Mouse (Mus musculus) midbrain, embryonic 10.5 days (tissue): ENCODE measurements around the gene Crhbp. TPM values are rescaled to one million over a fixed set of nuclear protein-coding genes. Genes with fewer than 3 reads are reported as not detected.

Experiments used
- DNase-seq: peaks from one replicate; pipeline ENCODE4 v3.0.0-alpha.2; 2017; ENCODE audit warnings: low spot score
- H3K27ac ChIP-seq: fragments of 300-500 bp; sonication (generic); replicated peaks from 2 replicates; pipeline ENCODE4 v1.5.1; 2016; ENCODE audit warnings: mild to moderate bottlenecking
- H3K27me3 ChIP-seq: fragments of 300-500 bp; sonication (generic); 2 replicates; pipeline ENCODE4 v1.6.1; 2016; ENCODE audit warnings: low read depth, mild to moderate bottlenecking; ENCODE audit not compliant: poor library complexity, severe bottlenecking
- H3K36me3 ChIP-seq: fragments of 300-500 bp; sonication (generic); 2 replicates; pipeline ENCODE4 v1.6.1; 2016; ENCODE audit warnings: mild to moderate bottlenecking, moderate library complexity
- H3K4me1 ChIP-seq: fragments of 300-500 bp; sonication (generic); 2 replicates; pipeline ENCODE4 v1.6.1; 2016
- H3K4me3 ChIP-seq: fragments of 300-500 bp; sonication (generic); 2 replicates; pipeline ENCODE4 v1.5.1; 2016; ENCODE audit warnings: mild to moderate bottlenecking, moderate library complexity
- H3K9me3 ChIP-seq: fragments of 300-500 bp; sonication (generic); replicated peaks from 2 replicates; pipeline ENCODE4 v1.6.1; 2016; ENCODE audit warnings: mild to moderate bottlenecking
- WGBS: fragments of 180-500 bp; shearing (Covaris S2); methylation state at CpG from one replicate; pipeline ENCODE4 v1.1.7; 2016; 5-methylcytosine and 5-hydroxymethylcytosine counted together
- polyA plus RNA-seq: library from polyadenylated mRNA; unstranded; fragments of >200 nt; fragmentation: Nextera tagmentation; extraction: Ambion mirVana; gene quantifications from 2 replicates; pipeline ENCODE4 v1.2.1, GENCODE M21; 2016

Gene Crhbp
- polyA plus RNA-seq, 1 experiment from 2014 or later, result 1.8 TPM

DNA sequence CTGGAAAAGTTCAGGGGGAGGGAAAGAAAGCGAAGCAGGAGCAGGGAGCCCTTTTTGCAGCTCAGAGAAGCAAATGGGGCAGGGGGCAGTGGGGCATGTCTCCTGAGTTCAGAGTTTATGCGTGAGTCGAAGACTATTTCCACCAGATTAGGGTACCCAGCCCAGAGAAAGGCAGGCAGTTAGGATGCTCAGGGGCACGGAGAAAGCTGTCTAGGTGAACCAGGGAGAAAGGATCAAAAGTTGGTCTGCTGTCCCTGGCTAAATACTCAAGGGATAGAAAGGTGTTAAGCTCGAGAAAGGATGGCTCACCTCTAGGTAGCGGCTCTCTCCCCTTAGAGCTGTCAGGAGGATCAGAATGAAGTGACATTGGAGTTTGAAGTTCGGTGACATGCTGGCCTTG is 433 bp downstream of the Crhbp start:
- H3K4me1 ChIP-seq, result peaks cover 21% of the 10 kb centered on the region
- peak overlapping the region; percentile 62 for H3K4me3 ChIP-seq
- peak; percentile 39 for DNase-seq
- no peaks in the 10 kb centered on the region for H3K36me3 ChIP-seq
- peaks cover 53% of the 10 kb centered on the region for H3K27me3 ChIP-seq
- WGBS, result 11% methylated on average over 7 of the region's 7 CpGs
- H3K27ac ChIP-seq, result peak overlapping the region; percentile 63
- H3K9me3 ChIP-seq, result no peaks in the 10 kb centered on the region

DNA sequence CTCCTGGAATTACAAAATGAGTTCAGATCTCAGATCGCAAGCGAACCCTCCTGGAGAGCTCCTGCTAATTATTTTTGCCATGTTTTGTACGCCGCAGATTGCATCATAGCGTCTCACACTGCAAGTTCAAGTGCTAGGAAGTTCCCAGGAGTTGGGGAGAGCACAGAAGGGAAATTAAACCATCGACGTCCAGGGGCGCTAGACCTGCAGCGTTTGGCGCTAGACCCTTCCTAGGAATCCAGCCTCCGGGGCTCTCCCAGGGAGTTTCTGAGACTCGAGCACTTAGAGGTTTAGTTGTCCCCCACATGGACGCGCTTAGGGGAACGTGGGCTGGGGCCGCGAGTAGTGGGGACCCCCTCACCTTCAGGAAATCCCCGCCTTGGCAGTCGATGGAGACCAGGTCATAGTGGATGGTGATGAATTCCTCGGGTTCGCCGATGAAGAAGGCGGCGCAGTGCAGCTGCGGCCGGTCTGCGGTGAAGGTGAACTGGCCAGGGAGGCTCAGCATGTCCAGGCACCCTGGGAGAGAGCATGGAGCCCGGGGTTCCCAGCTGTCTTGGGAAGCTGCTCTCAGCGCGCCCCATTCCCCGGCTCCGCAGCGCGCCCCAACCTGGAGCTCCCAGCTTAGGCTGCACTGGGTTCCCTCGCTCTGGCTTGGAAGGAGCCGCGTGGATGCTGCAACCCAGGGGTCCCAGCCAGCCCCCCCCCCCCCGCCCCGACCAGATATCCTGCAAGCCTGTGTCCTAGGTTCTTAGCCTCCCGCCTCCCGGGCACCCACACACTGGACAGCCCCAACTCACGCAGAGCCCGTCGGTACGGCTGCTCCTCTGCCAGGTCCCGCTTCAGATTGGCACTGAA is 1.1 kb downstream of the Crhbp start:
- peaks cover 21% of the 10 kb centered on the region for H3K4me1 ChIP-seq
- H3K27me3 ChIP-seq, result peaks cover 53% of the 10 kb centered on the region
- peak overlapping the region; percentile 63 for H3K27ac ChIP-seq
- no peaks in the 10 kb centered on the region for H3K9me3 ChIP-seq
- H3K36me3 ChIP-seq, result no peaks in the 10 kb centered on the region
- peak; percentile 64 for DNase-seq
- peak overlapping the region; percentile 62 for H3K4me3 ChIP-seq
- WGBS, result 2% methylated on average over 46 of the region's 46 CpGs

GRCm38 (mm10) chr13:95442901-95443300 is 1.8 kb downstream of the Crhbp start:
- H3K27ac ChIP-seq, result no peak overlapping the region
- H3K4me1 ChIP-seq, result peaks cover 21% of the 10 kb centered on the region
- H3K9me3 ChIP-seq, result no peaks in the 10 kb centered on the region
- no peaks in the 10 kb centered on the region for H3K36me3 ChIP-seq
- peaks cover 57% of the 10 kb centered on the region for H3K27me3 ChIP-seq
- WGBS, result 32% methylated on average over 4 of the region's 4 CpGs
- H3K4me3 ChIP-seq, result peak overlapping the region; percentile 62
- DNase-seq, result no peak

DNA sequence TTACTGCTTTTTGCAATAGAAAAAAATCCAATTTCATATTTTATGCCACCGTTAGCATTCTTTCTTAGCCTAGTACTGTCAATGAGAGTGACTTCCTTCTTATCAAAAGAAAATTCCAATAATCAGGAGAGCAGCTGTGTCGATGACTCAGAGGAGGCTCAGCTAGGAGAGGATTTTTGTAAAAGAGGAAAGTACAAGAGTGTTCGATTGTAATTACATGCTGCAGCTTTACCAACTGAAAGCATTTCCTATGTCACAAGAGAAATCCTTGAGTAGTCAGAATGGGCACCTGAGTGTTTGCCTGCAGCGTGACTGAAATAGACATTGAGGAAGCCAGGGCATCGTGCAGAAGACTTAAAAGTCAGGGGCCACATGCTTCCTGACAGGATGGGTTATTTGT is 5.2 kb downstream of the Crhbp start:
- H3K27me3 ChIP-seq, result peaks cover 39% of the 10 kb centered on the region
- H3K4me1 ChIP-seq, result peaks cover 17% of the 10 kb centered on the region
- H3K4me3 ChIP-seq, result no peak overlapping the region
- WGBS, result 88% methylated on average over 5 of the region's 5 CpGs
- DNase-seq, result no peak
- no peak overlapping the region for H3K27ac ChIP-seq
- no peaks in the 10 kb centered on the region for H3K9me3 ChIP-seq
- H3K36me3 ChIP-seq, result no peaks in the 10 kb centered on the region

GRCm38 (mm10) chr13:95431760-95432159 is 13.0 kb downstream of the Crhbp start:
- 92% methylated on average over 10 of the region's 10 CpGs for WGBS
- Histone ChIP-seq H3K9me3 (no peaks in the 10 kb centered on the region), H3K27me3 (no peaks in the 10 kb centered on the region), H3K4me1 (peaks cover 7% of the 10 kb centered on the region), H3K27ac (no peak overlapping the region), H3K4me3 (no peak overlapping the region), H3K36me3 (no peaks in the 10 kb centered on the region)
- no peak for DNase-seq

DNA sequence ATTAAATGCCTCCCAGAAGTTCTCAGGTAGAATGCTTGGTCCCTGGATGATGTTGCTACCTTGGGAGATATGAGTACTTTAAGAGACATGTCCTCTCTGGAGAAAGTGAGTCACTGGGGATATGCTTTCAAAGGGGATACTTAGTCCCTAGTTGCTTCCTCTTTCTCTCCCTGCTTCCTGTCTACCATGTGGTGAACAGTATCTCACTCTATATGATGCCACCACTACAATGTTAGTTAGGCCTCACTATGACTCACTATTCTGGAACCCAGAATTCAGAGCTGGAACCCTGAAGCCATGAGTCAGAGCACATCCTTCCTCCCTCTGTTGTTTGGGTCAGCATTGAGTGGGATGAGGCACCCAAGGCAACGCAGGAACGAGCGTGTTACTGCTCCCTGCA is 17.2 kb downstream of the Crhbp start:
- 90% methylated on average over 3 of the region's 3 CpGs for WGBS
- H3K4me3 ChIP-seq, result no peak overlapping the region
- no peaks in the 10 kb centered on the region for H3K36me3 ChIP-seq
- no peak for DNase-seq
- H3K27me3 ChIP-seq, result no peaks in the 10 kb centered on the region
- no peak overlapping the region for H3K27ac ChIP-seq
- peaks cover 13% of the 10 kb centered on the region for H3K4me1 ChIP-seq
- no peaks in the 10 kb centered on the region for H3K9me3 ChIP-seq

DNA sequence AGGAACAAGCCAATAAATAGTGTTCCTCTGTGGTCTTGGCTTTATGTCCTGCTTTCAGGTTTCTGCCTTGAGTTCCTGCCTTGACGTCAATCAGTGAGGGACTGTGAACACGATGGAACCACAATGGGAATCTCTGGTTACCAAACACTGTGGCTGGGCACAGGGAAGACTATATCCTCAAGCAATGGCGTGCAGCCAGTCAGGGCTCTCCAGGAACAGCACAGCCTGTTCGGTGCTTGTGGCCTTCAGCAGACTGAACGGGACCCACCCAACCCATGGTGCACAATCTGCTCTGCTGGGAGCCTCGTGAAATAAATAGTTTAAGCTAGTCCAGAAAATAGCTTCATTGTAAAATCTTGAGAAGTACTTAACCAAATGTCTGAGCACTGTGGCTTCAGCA is 18.3 kb downstream of the Crhbp start:
- no peaks in the 10 kb centered on the region for H3K36me3 ChIP-seq
- no peaks in the 10 kb centered on the region for H3K9me3 ChIP-seq
- no peak overlapping the region for H3K27ac ChIP-seq
- WGBS, result 87% methylated on average over 6 of the region's 6 CpGs
- peaks cover 13% of the 10 kb centered on the region for H3K4me1 ChIP-seq
- no peak for DNase-seq
- H3K27me3 ChIP-seq, result no peaks in the 10 kb centered on the region
- H3K4me3 ChIP-seq, result no peak overlapping the region

DNA sequence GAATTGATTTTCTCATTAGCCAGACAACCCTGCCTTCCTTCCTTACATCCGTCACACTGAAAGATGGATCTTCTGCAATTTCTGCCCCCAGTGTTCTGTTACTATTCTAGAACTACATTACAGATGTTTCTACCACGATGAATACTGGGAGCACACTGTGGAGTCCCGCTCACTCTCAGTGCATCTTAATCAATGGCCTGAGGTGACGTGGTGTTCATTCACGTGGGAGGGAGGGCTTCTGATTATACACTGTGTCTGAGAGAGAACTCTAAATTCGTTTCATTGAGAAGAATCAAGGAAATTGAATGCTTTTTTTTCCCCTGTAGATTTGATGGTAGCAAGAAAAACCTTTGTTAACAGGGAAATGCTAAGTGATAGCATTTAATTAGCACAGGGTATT is 19.2 kb downstream of the Crhbp start:
- Histone ChIP-seq H3K36me3 (no peaks in the 10 kb centered on the region), H3K4me3 (no peak overlapping the region), H3K27me3 (no peaks in the 10 kb centered on the region), H3K9me3 (no peaks in the 10 kb centered on the region), H3K27ac (no peak overlapping the region), H3K4me1 (peaks cover 13% of the 10 kb centered on the region)
- DNase-seq, result no peak
- 68% methylated on average over 6 of the region's 6 CpGs for WGBS

DNA sequence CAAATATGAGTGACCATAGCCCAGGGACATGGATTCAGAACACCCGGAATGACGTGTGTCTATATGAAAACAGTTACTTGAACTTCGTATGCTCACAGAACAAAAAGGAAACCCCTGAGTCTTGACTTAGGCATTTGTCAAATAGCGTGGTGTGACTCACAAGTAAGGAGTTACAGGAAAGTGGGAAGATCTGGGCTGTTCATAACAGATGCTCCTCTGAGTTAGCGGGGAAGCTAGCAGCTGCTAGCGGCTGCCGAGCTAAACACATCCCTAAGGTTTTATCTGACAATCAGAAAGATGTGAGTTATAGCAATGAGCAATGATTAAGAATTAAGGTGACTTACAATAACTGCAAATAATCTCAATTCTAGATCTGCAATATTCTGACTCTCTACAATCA is 19.8 kb downstream of the Crhbp start:
- WGBS, result 87% methylated on average over 7 of the region's 7 CpGs
- DNase-seq, result no peak

GRCm38 (mm10) chr13:95419204-95419749 is 25.4 kb downstream of the Crhbp start:
- Histone ChIP-seq H3K9me3 (no peaks in the 10 kb centered on the region), H3K4me3 (peak overlapping the region; percentile 17; the same call in 1 of the 2 replicates), H3K27me3 (peaks cover 9% of the 10 kb centered on the region), H3K4me1 (peaks cover 26% of the 10 kb centered on the region), H3K36me3 (no peaks in the 10 kb centered on the region), H3K27ac (peak overlapping the region; percentile 65)
- 37% methylated on average over 8 of the region's 8 CpGs for WGBS
- peak; percentile 65 for DNase-seq

More for the DNA sequence above, 19.8 kb downstream of the Crhbp start:
- Histone ChIP-seq H3K27me3 (no peaks in the 10 kb centered on the region), H3K4me1 (peaks cover 11% of the 10 kb centered on the region), H3K36me3 (no peaks in the 10 kb centered on the region), H3K27ac (no peak overlapping the region), H3K4me3 (no peak overlapping the region), H3K9me3 (no peaks in the 10 kb centered on the region)

- Histone ChIP-seq H3K27me3 (peaks cover 9% of the 10 kb centered on the region), H3K4me3 (no peak overlapping the region), H3K36me3 (no peaks in the 10 kb centered on the region), H3K9me3 (no peaks in the 10 kb centered on the region), H3K27ac (peak overlapping the region; percentile 71; the same call in 1 of the 2 replicates), H3K4me1 (peaks cover 26% of the 10 kb centered on the region)
- WGBS, result 57% methylated on average over 6 of the region's 6 CpGs
- no peak for DNase-seq
Observed at GRCm38 (mm10) chr13:95418575-95419203, 26.0 kb downstream of the Crhbp start.

- H3K27ac ChIP-seq, result no peak overlapping the region
- H3K4me3 ChIP-seq, result no peak overlapping the region
- H3K36me3 ChIP-seq, result no peaks in the 10 kb centered on the region
- no peaks in the 10 kb centered on the region; the same call in 1 of the 2 replicates for H3K4me1 ChIP-seq
- no peaks in the 10 kb centered on the region for H3K27me3 ChIP-seq
- H3K9me3 ChIP-seq, result no peaks in the 10 kb centered on the region
- no peak for DNase-seq
- WGBS, result 68% methylated on average over 2 of the region's 2 CpGs
Observed at GRCm38 (mm10) chr13:95412257-95412656, 32.5 kb downstream of the Crhbp start.

- DNase-seq, result no peak
- peaks cover 6% of the 10 kb centered on the region; the same call in 1 of the 2 replicates for H3K4me1 ChIP-seq
- no peak overlapping the region for H3K4me3 ChIP-seq
- H3K9me3 ChIP-seq, result peaks cover 20% of the 10 kb centered on the region
- H3K36me3 ChIP-seq, result no peaks in the 10 kb centered on the region
- 90% methylated on average over 7 of the region's 7 CpGs for WGBS
- H3K27me3 ChIP-seq, result no peaks in the 10 kb centered on the region
- H3K27ac ChIP-seq, result no peak overlapping the region
Observed at GRCm38 (mm10) chr13:95393242-95393641, 51.5 kb downstream of the Crhbp start.
